Mouse (Mus musculus) heart, postnatal 25 days (tissue): ENCODE measurements around the gene Banp. TPM values are rescaled to one million over a fixed set of nuclear protein-coding genes. Genes with fewer than 3 reads are reported as not detected.

ENCODE experiments used
- DNase-seq: peaks from one replicate; pipeline ENCODE4 v3.0.0; 2022; ENCODE audit warnings: low spot score
- intact Hi-C: fragments of 180-260 bp; cut with DNase I; formaldehyde crosslinking; loops from one replicate; pipeline ENCODE4 v1.15.1; 2025
- total RNA-seq, 2 experiments: library from RNA; stranded (reverse); gene quantifications; 2 replicates each; pipeline ENCODE4 v1.2.3; 2021

Gene Banp
- total RNA-seq, 2 experiments from 2014 or later: 15.0 to 26.5 TPM

DNA sequence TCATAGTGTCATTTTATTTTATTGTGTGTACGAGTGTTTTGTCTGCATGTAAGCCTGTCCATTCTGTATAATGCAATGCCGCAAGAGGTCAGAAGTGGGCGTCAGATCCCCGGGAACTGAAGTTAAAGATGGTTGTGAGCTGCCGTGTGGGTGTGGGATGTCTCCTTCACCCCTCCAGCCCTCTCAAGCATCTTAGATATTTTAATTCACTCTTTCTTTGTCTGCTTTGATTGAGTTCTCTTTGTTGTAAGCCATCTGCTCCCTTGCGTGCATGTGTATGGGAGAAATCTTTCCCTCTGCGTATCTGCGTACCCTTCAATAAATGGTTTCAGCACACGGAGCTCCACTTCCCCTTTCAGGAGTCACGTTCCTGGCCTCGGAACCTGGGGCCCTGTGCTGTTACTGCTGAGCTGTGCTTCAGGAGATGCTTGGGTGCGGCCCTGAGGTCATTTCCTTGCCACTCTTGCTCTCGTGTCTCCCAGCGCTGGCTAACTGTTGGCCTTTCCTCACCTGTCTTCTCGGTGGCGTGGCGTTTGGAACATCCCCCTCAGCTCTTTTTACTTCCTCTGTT lies 22.0 kb downstream of the Banp start:
- DNase-seq: no peak
- intact Hi-C loops: loop anchor here (10.0 kb wide), 1 partner anchor 363 kb away; no protein-coding TSS in a partner anchor

- intact Hi-C loops: loop anchor here (10.0 kb wide), 1 partner anchor 361 kb away; no protein-coding TSS in a partner anchor
- no peak for DNase-seq
Measured at GRCm38 (mm10) chr8:121973906-121974305, 24.4 kb downstream of the Banp start.

DNA sequence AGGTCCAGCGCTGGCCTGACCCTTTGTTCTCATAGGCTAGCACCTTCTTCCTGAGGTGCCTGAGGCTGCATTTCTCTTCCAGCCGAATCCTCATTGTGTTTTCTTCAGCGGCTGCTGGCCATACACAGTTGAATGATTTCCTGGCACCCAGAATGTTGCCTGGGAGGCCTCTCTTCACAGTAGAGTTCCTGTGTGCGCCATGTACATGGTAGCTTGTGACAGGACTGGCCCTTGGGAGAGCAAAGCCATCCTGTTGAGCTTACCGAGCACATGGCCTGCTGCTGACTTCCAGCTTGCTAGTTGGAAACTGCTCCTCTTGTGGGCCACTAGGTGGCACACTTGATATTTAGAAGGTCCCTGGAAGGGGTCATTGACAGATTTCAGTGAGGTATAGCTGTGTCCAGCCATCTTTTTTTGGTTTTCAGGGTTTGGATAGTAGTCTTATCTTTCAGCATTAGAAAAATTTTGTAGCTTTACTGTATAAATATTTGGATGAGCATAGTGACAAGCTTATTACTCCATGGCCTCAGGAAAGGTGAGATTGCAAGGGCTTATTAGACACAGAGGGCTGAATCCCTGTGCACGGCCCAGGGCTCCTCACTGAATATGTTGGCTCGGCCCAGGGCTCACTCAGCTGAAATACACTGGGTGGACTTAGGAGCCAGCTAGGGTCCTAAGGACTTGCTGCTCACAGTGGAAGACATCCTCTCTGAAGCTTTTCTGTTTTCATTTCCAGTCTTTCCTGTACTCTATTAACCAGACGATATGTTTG lies 28.5 kb downstream of the Banp start:
- intact Hi-C loops: loop anchor here (1.0 to 10.0 kb wide), 4 partner anchors 161 to 357 kb away; no protein-coding TSS in a partner anchor
- DNase-seq: no peak

DNA sequence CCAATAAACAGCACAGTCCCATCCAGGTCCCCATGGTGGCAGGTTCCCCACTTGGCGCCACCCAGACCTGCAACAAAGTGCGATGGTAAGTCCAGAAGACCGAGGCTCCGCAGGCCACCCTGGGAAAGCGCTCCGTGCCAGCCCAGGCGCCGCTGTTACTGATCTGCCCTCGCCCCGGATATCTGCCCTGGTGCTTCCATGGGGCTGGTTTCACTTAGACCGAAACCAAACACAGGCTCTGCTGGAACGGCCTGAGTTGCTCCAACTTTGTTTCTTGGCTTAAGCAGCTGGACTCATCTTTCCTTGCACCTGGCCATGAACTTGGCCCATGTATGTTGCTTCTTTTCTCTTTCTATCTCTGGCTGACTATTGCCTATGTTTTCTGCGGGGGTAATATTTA lies 29.1 kb downstream of the Banp start:
- no peak for DNase-seq
- intact Hi-C loops: loop anchor here (1.0 to 10.0 kb wide), 4 partner anchors 160 to 356 kb away; no protein-coding TSS in a partner anchor

- no peak for DNase-seq
- intact Hi-C loops: no loop called here
Measured at GRCm38 (mm10) chr8:121980792-121981519, 31.4 kb downstream of the Banp start.

DNA sequence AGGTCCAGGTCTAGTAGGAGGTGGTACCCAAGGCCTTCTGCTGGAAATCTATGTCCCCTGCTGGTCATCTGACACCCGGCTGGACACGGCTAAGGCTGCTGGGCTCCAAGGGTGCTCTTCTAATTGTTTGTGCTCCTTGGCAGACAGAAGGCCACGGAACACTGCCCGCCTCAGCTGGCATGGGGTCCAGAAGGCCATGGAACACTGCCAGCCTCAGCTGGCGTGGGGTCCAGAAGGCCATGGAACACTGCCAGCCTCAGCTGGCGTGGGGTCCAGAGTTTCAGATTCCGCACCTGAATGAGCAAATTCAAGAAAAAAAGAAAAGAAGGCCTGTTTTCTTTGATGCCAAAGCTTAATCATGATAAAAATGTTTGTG lies 32.0 kb downstream of the Banp start:
- intact Hi-C loops: no loop called here
- no peak for DNase-seq

DNA sequence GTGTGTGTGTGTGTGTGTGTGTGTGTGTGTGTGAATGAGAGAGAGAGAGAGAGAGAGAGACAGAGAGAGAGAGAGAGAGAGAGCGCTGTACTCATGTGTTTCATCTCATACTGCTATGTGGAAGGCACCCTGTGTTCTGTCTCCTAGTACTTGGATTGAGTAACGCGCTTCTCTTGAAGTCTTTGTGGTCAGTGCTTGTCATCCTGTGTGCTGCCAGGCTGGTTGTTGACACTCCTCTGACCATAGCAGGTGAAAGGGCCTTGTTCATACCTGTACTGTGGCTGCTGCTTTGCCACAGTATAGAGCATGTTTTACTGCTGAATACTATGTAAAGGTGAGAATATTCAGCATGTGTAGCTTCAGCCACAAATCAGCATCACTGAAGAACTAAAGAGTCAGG lies 36.1 kb downstream of the Banp start:
- no peak for DNase-seq
- intact Hi-C loops: no loop called here

DNA sequence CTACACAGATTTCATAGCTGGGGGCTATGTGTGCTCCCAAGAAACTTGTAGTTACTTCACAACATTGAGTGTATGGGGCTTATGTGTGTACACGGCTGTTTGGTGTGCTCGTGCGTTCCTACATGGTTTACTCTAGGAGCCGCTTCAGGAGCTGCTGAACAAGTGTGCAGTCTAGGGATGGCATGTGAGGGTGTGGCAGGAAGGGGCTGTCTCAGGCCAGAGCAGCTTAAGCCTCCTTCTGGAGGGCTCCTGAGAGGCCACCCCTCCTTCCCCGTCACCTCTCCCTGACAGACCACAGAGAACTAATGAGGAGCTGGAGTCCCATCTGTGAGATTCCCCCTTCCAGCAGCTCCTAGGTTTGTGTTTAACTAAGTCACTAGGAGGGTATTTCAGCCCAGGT lies 38.3 kb downstream of the Banp start:
- intact Hi-C loops: no loop called here
- DNase-seq: no peak

GRCm38 (mm10) chr8:121990506-121991255 lies 41.1 kb downstream of the Banp start:
- no peak for DNase-seq
- intact Hi-C loops: no loop called here

- intact Hi-C loops: no loop called here
- DNase-seq: no peak
Measured at GRCm38 (mm10) chr8:121991611-121992010, 42.1 kb downstream of the Banp start.

DNA sequence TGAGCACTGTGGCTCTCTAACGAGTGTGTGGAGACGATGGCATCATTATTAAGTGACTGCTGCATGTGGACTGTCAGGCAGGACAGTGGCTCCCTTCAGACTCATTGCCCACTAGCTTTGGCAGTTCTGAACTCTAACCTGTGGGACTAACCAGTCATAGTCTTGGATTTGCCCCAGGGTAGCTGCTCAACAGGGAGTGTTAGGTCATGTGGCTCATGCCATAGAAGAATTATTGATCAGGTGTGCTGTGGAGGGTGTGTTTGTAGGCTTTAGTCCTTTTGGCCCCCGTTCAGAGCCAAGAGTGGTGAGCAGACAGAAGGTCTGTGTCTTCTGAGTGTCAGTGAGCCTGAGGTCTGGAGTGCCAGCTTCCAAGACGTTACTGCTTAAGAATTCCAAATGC lies 43.4 kb downstream of the Banp start:
- intact Hi-C loops: no loop called here
- no peak for DNase-seq

DNA sequence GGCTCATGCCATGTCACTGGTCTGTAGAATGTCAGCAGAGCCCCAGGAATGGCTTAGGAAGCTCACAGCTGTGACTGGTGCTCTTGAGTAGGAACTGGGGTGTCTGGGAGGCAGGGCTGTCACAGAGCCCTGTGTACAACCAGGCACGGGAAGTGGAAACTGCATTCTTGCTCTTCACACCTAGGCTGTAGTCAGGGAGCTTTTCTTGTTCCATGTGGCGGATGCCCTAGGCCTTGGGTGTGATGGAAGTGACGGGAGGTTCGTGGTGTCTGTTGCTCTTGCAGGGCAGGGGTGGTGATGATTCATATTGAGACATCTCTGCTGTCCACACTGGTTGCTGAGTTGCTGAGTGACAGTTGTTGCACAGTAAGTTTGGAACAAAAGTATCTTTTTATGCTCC lies 45.6 kb downstream of the Banp start:
- intact Hi-C loops: no loop called here
- no peak for DNase-seq

- DNase-seq: no peak
- intact Hi-C loops: no loop called here
Measured at GRCm38 (mm10) chr8:121995895-121996294, 46.3 kb downstream of the Banp start.

DNA sequence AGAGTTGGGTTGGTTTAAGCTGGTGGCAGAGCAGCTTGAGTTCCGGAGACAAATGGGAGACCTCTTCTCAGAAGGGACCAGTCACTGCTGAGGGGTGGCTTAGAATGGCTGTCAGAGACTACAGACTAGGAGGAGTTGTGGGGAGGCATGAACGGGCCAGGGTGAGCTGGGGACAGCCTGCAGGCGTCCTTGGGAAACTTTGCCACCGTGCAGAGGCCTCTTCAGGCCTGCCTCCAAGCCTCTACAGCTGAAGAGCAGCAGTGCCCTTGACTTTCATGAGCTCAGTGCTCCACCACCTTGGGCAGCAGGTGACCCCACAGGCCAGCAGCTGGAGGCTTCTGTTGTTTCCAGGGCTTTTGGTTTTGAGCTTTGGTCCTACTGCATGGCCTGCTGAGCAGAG lies 49.1 kb downstream of the Banp start:
- no peak for DNase-seq
- intact Hi-C loops: no loop called here

DNA sequence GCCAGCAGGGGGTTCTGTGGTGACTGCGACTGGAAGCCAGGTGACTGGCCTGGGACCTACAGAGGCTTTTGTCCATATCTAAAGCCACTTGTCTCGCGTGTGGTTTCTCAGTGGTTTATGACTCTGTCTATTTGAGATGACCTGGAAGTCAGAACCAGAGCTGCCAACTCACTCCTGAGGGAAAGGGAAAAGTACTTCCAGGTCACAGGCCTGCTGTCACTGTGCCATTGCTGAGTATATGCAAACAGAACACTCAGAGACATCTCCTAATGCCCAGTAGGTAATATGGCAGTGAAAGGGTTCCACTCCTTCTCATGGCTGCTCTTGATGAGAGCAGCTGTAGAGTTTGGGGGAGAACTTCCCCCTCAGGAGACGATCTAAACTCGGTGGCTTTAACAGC lies 49.7 kb downstream of the Banp start:
- intact Hi-C loops: no loop called here
- DNase-seq: no peak

DNA sequence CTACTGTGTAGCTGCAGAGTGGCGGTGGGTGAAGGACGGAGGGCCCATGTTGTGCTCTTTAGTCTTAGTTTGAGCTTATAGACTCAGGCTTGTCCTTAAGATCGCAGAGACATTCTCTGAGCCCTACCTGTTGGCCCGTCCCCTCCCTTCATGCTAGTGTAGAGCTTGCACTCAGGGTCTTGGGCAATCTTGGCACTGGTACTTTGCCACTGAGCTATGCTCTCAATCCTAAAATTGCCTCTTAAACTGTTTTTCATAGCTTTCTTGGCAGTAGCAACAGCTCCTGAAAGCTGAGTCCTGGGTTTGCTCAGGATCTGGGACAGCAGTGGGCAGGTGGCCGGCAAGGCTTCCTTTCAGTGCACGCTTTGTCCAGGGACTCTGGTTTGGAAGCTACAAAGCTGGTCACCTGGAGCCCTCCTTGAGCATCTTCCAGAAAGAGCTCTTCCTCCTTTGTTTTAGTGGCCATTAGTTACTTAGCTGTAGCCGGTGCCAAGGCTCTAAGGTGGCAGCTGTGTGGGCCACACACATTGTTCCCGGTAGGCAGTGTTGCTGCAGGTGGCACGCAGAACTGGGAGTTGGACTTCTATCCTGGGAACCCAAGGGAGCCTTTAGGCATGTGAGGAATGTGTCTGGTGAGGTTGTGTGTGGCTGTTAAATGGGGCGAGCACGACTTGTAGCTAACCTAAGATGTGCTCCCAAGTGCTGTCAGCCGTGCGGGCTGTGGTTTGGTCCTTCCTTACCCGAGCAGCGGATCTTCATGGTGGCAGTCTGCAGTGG lies 52.0 kb downstream of the Banp start:
- no peak for DNase-seq
- intact Hi-C loops: no loop called here

- intact Hi-C loops: no loop called here
- DNase-seq: no peak
Measured at GRCm38 (mm10) chr8:122003646-122004045, 54.1 kb downstream of the Banp start.

- DNase-seq: no peak
- intact Hi-C loops: no loop called here
Measured at GRCm38 (mm10) chr8:122004131-122004530, 54.6 kb downstream of the Banp start.

DNA sequence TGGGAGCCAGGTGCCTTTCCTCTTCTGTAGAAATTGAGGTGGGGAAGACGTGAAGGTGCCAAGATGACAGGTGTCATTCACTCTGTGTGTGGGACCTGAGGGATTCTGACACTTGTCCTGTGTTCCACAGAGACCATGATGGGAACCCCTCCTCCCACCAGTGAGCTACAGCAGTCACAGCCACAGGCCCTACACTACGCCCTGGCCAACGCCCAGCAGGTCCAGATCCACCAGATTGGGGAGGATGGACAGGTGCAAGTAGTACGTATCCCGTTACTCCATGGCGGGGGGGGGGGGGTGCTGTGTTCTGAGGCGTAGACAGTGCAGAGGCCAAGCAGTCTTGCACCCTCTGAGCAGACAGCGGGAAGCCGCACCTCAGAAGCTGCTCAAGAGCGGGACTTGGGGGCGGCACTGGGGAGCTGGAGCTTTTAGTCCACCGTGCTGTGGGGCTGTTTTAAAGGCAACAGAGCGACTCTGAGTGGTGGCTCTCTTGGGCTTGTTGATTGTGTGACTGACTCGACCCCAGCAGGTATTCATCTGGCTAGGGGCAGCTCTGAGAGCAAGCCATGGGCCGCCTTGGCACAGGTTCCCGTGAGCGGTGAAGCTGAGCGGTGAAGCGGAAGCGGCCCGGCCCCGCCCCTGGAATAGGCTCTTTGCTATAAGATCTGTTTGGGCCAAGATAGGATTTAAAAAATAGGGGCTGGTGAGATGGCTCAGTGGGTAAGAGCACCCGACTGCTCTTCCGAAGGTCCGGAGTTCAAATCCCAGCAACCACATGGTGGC lies 56.1 kb downstream of the Banp start:
- intact Hi-C loops: no loop called here
- no peak for DNase-seq
